28 mouse cellular contexts compared by ENCODE assay signal in genomic region chr10:121611587-121611986, GRCm38 (mm10). TPM values are rescaled to one million over a fixed set of nuclear protein-coding genes. Genes with fewer than 3 reads are reported as not detected.
A peak's percentile ranks its signal among the peaks of the same experiment; 100 is the strongest.
DNase-seq lines count a peak whose midpoint lies in the region; ATAC-seq and TF ChIP-seq lines count a peak whose summit lies in the region.
"Had no signal": no experiment of that assay in that cellular context is flagged by ENCODE, and none has a peak within 500 bp of the region (broad histone marks: within the 10 kb centered on the region; RNA-seq: fewer than 3 reads in every experiment).

No protein-coding gene starts in this region.

- no peaks in the 10 kb centered on the region for H3K27me3 ChIP-seq in kidney, adult 2 months (replicated peaks; ENCODE audit: control insufficient read depth, insufficient read depth, low read length)
- H3K27me3 ChIP-seq in liver, postnatal 0 days (ENCODE audit: insufficient read depth, low read length) = no peaks in the 10 kb centered on the region
- H3K27me3 ChIP-seq: CH12.LX; heart, embryonic 13.5 days had no signal

- H3K4me2 ChIP-seq in liver, postnatal 0 days (ENCODE audit: low read depth, low read length) = no peak overlapping the region
- H3K4me2 ChIP-seq: heart, embryonic 13.5 days; hindbrain, embryonic 14.5 days had no signal

- no peak overlapping the region for H3K4me3 ChIP-seq in kidney, adult 2 months (ENCODE audit: insufficient read depth, low read depth, low read length)
- H3K4me3 ChIP-seq in liver, postnatal 0 days (ENCODE audit: low read depth, low read length) = no peak overlapping the region
- H3K4me3 ChIP-seq: gastrocnemius, adult 2 months; heart, adult 2 months; heart, embryonic 10.5 days; heart, embryonic 13.5 days had no signal

- WGBS in kidney, adult 2 months = 57% methylated on average over 10 of the region's 10 CpGs
- 58% methylated on average over 9 of the region's 10 CpGs for WGBS in liver, postnatal 0 days (ENCODE audit: insufficient replicate concordance)

- no peak overlapping the region for H3K9ac ChIP-seq in liver, postnatal 0 days (replicated peaks)
- H3K9ac ChIP-seq: forebrain, postnatal 0 days; heart, embryonic 13.5 days; hindbrain, embryonic 14.5 days had no signal

- no peak for TF ChIP-seq POLR2A in kidney, adult 2 months (IDR thresholded peaks at IDR 0.05; ENCODE audit: low read depth, low read length)

- H3K4me1 ChIP-seq in kidney, adult 2 months (ENCODE audit: control insufficient read depth, insufficient read depth, low read length) = peaks cover 3% of the 10 kb centered on the region; the same call in 1 of the 2 replicates
- no peaks in the 10 kb centered on the region for H3K4me1 ChIP-seq in liver, postnatal 0 days (ENCODE audit: insufficient read depth)
- H3K4me1 ChIP-seq: heart, embryonic 10.5 days had no signal

- no peaks in the 10 kb centered on the region for H3K9me3 ChIP-seq in liver, postnatal 0 days (ENCODE audit: low read length)
- H3K9me3 ChIP-seq: G1E; heart, embryonic 10.5 days; heart, embryonic 13.5 days had no signal

- peak; percentile 50; the same call in 1 of the 2 replicates for ATAC-seq in liver, postnatal 0 days
- peak; percentile 73 for ATAC-seq in granulocyte monocyte progenitor cell, adult 5-6 weeks (replicated peaks; ENCODE audit: poor library complexity, severe bottlenecking)
- ATAC-seq: forebrain, embryonic 14.5 days; forebrain, postnatal 0 days; hindbrain, postnatal 0 days had no signal

- DNase-seq in kidney, adult 2 months = peak; percentile 73
- no peak for DNase-seq in kidney, postnatal 25 days
- DNase-seq in liver, postnatal 0 days = no peak
- DNase-seq in liver (no peak), 416B (ENCODE audit: low read depth) (peak; percentile 32)
- DNase-seq in cerebellum, adult 9-10 months = no peak
- no peak for DNase-seq in right cerebral cortex, postnatal 10 days (ENCODE audit: low spot score in 2 of 2)
- DNase-seq: adrenal gland, adult 2 months; adrenal gland, postnatal 14 days; B cell, adult 2 months; cerebellum, adult 11 months; cerebellum, adult 2 months; cerebellum, postnatal 10 days; forebrain, postnatal 0 days; gastrocnemius, adult 2 months; gastrocnemius, postnatal 14 days; heart, adult 2 months; heart, postnatal 14 days; heart, postnatal 4 days had no signal

- no peak overlapping the region for H3K27ac ChIP-seq in kidney, adult 2 months (ENCODE audit: insufficient read depth, low read depth, low read length)
- H3K27ac ChIP-seq in liver, postnatal 0 days (ENCODE audit: low read depth) = no peak overlapping the region
- H3K27ac ChIP-seq: gastrocnemius, adult 2 months; heart, adult 2 months; heart, embryonic 10.5 days; heart, embryonic 13.5 days; hindbrain, embryonic 14.5 days; hindbrain, postnatal 0 days had no signal

- peaks cover 4% of the 10 kb centered on the region for H3K36me3 ChIP-seq in kidney, adult 2 months (ENCODE audit: control insufficient read depth, insufficient read depth, low read length)
- H3K36me3 ChIP-seq in liver, postnatal 0 days (replicated peaks; ENCODE audit: insufficient read depth, low read length) = peaks cover 61% of the 10 kb centered on the region

- no peak for TF ChIP-seq CTCF in kidney, adult 2 months (conservative IDR thresholded peaks at IDR 0.05; ENCODE audit: insufficient read depth, insufficient read length, low read depth, low read length)
- no peak for TF ChIP-seq CTCF in liver, postnatal 0 days (IDR thresholded peaks at IDR 0.05; ENCODE audit: low read depth)

- TF ChIP-seq EP300 in liver, postnatal 0 days (IDR thresholded peaks at IDR 0.05; ENCODE audit: low read depth) = no peak

RNA-seq across cellular contexts. Expression of gene Xpot, which starts 14.5 kb away (rescaled TPM):
- 78.0 and 108 TPM in 2 replicates for polyA plus RNA-seq in kidney, adult 2 months (2012; rRNA removed)
- 17.5 and 19.4 TPM in 2 replicates for polyA plus RNA-seq in liver, postnatal 0 days (2015; fragmentation: Nextera tagmentation; extraction: Ambion mirVana)
- total RNA-seq in granulocyte monocyte progenitor cell, adult 5-6 weeks (2014; fragmentation: Nextera tagmentation) = 69.6 and 73.3 TPM in 2 replicates
- total RNA-seq in granulocyte monocyte progenitor cell, adult 5-6 weeks (2017) = 93.8 and 105 TPM in 2 replicates

RNA-seq across cellular contexts. Expression of gene Tbk1, which starts 25.0 kb away (rescaled TPM):
- 7.6 and 14.8 TPM in 2 replicates for polyA plus RNA-seq in kidney, adult 2 months (2012; rRNA removed)
- 11.4 and 14.4 TPM in 2 replicates for polyA plus RNA-seq in liver, postnatal 0 days (2015; fragmentation: Nextera tagmentation; extraction: Ambion mirVana)
- total RNA-seq in granulocyte monocyte progenitor cell, adult 5-6 weeks (2014; fragmentation: Nextera tagmentation) = 69.1 and 70.9 TPM in 2 replicates
- 53.0 and 67.7 TPM in 2 replicates for total RNA-seq in granulocyte monocyte progenitor cell, adult 5-6 weeks (2017)

RNA-seq across cellular contexts. Expression of gene D930020B18Rik, which starts 29.8 kb away (rescaled TPM):
- 0.02 TPM in 1 of 2 replicates, not detected in the other for polyA plus RNA-seq in kidney, adult 2 months (2012; rRNA removed)
- polyA plus RNA-seq in liver, postnatal 0 days (2015; fragmentation: Nextera tagmentation; extraction: Ambion mirVana) = not detected in 2 replicates
- total RNA-seq in granulocyte monocyte progenitor cell, adult 5-6 weeks (2014; fragmentation: Nextera tagmentation) = not detected in 2 replicates
- total RNA-seq in granulocyte monocyte progenitor cell, adult 5-6 weeks (2017) = 2.5 TPM in 1 of 2 replicates, not detected in the other
- total RNA-seq: adrenal gland, adult 2 months; adrenal gland, postnatal 14 days; CH12.LX; gastrocnemius, adult 2 months; gastrocnemius, postnatal 14 days; gastrocnemius, postnatal 4 days; heart, adult 2 months; heart, postnatal 14 days; heart, postnatal 4 days had no signal
- polyA plus RNA-seq: adrenal gland, adult 2 months; G1E; heart, adult 2 months; heart, embryonic 13.5 days had no signal

Comparison
In these comparisons a context has a peak if more than half of its experiments do, and no peak if none do; other contexts are left out.
1. DNase-seq: peak in kidney, adult 2 months (single experiment) and 416B (single experiment); none in kidney, postnatal 25 days (0 of 2), liver, postnatal 0 days (single experiment), liver (single experiment), cerebellum, adult 9-10 months (single experiment) and right cerebral cortex, postnatal 10 days (0 of 2).